Mouse (Mus musculus) liver, adult 2 months (tissue): ENCODE data around the gene Ddx39. TPM values are rescaled to one million over a fixed set of nuclear protein-coding genes. Genes with fewer than 3 reads are reported as not detected.
A peak's percentile ranks its signal among the peaks of the same experiment; 100 is the strongest.

ENCODE experiments used
- DNase-seq: peaks from one replicate; pipeline ENCODE4 v3.0.0-alpha.2; 2011; ENCODE audit warnings: low read depth, low spot score; ENCODE audit errors: extremely low read depth
- H3K27ac ChIP-seq: fragments of 200-500 bp; replicated peaks from 2 replicates; pipeline ENCODE4 v1.5.1; 2012; ENCODE audit warnings: low read depth, mild to moderate bottlenecking, control low read depth, inconsistent platforms, low read length; ENCODE audit not compliant: insufficient read depth
- H3K27me3 ChIP-seq: fragments of 200-500 bp; 2 replicates; pipeline ENCODE4 v1.6.1; 2012; ENCODE audit warnings: mild to moderate bottlenecking, moderate library complexity, low read length, inconsistent platforms; ENCODE audit not compliant: control insufficient read depth, insufficient read depth
- H3K36me3 ChIP-seq: fragments of 200-500 bp; 2 replicates; pipeline ENCODE4 v1.6.1; 2012; ENCODE audit warnings: low read length, inconsistent platforms; ENCODE audit not compliant: control insufficient read depth, insufficient read depth
- H3K4me1 ChIP-seq: fragments of 200-500 bp; 2 replicates; pipeline ENCODE4 v1.6.1; 2011; ENCODE audit warnings: low read length; ENCODE audit not compliant: control insufficient read depth, insufficient read depth
- H3K4me3 ChIP-seq: fragments of 200-500 bp; 2 replicates; pipeline ENCODE4 v1.5.1; 2011; ENCODE audit warnings: low read depth, mild to moderate bottlenecking, control low read depth, low read length, moderate library complexity; ENCODE audit not compliant: insufficient read depth
- H3K79me2 ChIP-seq: fragments of 200-500 bp; 2 replicates; pipeline ENCODE4 v1.6.1; 2012; ENCODE audit warnings: inconsistent platforms, mild to moderate bottlenecking, low read length, moderate library complexity; ENCODE audit not compliant: control insufficient read depth, insufficient read depth
- H3K9ac ChIP-seq: fragments of 200-500 bp; 2 replicates; pipeline ENCODE4 v1.6.1; 2012; ENCODE audit warnings: low read depth, mild to moderate bottlenecking, control low read depth, inconsistent platforms, low read length
- CTCF ChIP-seq: fragments of 200-500 bp; IDR thresholded peaks from 2 replicates; pipeline ENCODE4 v1.5.1; 2011; ENCODE audit warnings: low read depth, low read length, control low read depth
- POLR2A ChIP-seq: fragments of 200-500 bp; IDR thresholded peaks from 2 replicates; pipeline ENCODE4 v1.6.1; 2011; ENCODE audit warnings: low read length, control low read depth; ENCODE audit not compliant: insufficient read depth; ENCODE audit errors: extremely low read depth
- WGBS: fragments of 180-500 bp; shearing (Covaris S2); methylation state at CpG from one replicate; pipeline ENCODE4 v1.1.7; 2018; 5-methylcytosine and 5-hydroxymethylcytosine counted together
- polyA plus RNA-seq: library from polyadenylated mRNA; depleted of rRNA; stranded (reverse); fragments of >200 nt; gene quantifications from 2 replicates; pipeline ENCODE4 v1.2.3, GENCODE M21; 2012
- total RNA-seq: library from RNA; depleted of rRNA; stranded (reverse); fragments of >200 nt; gene quantifications from 2 replicates; pipeline ENCODE4 v1.2.3, GENCODE M21; 2014

The Ddx39 gene
- total and polyA plus RNA-seq, 2 experiments: 13.5 to 17.2 TPM

DNA sequence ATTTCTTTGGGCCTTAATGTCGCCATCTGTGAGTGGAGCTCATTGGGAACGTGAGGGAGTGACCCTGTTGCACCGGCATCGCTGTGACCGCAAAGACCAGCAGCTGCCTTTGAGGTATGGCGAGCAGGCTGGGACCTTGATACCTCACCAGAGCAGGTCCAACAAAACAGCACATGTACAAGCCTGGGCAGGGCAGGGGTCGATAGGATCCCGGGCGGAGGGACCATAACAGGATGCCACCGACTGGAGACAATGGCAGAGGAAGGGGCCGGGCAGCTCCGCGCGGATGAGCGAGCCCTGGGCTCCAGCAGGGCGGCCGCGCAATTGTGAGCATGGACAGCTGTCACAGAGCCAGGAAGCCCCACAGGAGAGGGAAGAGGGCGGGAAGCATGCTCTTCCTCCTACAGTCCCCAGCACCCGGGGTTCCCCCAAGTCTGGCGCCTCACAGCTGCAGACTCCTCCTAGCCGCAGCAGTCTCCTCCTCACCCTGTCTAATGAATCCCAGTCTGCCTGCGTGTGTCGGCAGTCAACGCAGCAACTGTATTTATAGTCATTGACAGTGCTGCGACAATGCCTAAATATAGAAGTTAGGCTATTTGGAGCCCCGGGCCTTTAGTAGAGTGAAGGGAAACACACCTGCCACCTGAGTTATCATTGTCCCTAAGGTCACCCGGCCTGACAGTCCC, 32.8 kb downstream of the Ddx39 start:
- WGBS: 5% methylated on average over 28 of the region's 28 CpGs
- peak; percentile 40 for DNase-seq
- peak overlapping the region; percentile 30 for H3K9ac ChIP-seq
- H3K27ac ChIP-seq: peak overlapping the region; percentile 69
- H3K36me3 ChIP-seq: no peaks in the 10 kb centered on the region
- no peaks in the 10 kb centered on the region for H3K4me1 ChIP-seq
- no peak for TF ChIP-seq CTCF
- no peak for TF ChIP-seq POLR2A
- no peaks in the 10 kb centered on the region for H3K27me3 ChIP-seq
- H3K4me3 ChIP-seq: peak overlapping the region; percentile 19; the same call in 1 of the 2 replicates
- H3K79me2 ChIP-seq: no peaks in the 10 kb centered on the region

DNA sequence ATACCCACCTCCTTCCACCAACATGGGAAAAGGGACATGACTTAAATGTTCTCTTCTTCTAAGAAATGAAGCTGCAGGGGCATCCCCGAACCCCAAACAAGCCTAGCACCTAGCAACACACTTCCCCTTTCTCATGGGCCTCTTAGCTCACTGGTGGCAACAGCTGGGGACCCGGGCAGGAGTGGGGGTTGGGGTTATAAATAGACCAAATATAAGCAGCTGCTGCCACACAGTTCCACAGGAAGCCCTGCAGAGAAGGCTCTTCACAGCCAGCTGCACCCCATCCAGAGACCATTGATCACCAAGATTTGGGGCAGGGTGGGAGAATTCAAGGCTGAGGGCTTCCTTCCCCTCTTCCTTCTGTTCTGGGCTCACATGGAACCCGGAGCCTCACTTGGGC, 33.7 kb downstream of the Ddx39 start:
- no peak overlapping the region for H3K9ac ChIP-seq
- WGBS: 45% methylated on average over 3 of the region's 3 CpGs
- TF ChIP-seq POLR2A: no peak
- no peak for TF ChIP-seq CTCF
- no peaks in the 10 kb centered on the region for H3K4me1 ChIP-seq
- no peaks in the 10 kb centered on the region for H3K79me2 ChIP-seq
- no peaks in the 10 kb centered on the region for H3K27me3 ChIP-seq
- DNase-seq: peak; percentile 45
- no peaks in the 10 kb centered on the region for H3K36me3 ChIP-seq
- no peak overlapping the region for H3K4me3 ChIP-seq
- H3K27ac ChIP-seq: peak overlapping the region; percentile 49

DNA sequence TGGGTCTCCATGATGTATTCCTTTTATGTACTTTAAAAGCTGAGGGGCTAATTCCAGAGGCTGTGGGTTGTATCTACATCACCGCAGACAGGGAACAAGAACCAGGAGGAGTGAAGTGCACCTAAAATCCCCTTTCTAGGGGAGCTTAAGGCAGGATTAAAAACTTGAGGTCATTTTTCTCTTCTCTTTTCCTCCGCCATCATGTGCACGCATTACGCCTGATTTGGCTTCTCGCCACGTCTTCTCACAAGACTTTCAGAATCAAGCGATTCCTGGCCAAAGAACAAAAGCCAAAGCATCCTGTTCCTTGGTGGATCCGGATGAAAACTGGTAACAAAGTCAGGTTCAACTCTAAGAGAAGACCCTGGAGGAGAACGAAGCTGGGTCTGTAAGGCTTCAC, 34.3 kb downstream of the Ddx39 start:
- WGBS: 70% methylated on average over 9 of the region's 9 CpGs
- H3K27ac ChIP-seq: peak overlapping the region; percentile 49

DNA sequence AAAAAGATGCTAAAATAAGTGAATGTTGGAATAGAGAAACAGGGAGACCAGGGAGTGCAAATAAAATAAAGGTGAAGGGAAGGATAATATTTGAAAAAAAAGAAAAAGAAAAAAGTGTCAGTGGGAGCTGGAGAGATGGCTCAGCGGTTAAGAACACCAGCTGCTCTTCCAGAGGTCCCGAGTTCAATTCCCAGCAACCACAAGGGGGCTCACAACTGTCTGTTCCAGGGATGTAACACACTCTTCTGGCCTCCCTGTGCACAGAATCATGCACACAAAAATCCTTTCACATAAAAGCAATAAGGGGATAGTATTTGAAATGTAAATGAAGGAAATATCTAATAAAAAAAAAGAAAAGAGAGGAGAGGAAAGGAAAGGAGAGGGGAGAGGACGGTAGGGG, 39.2 kb downstream of the Ddx39 start:
- no peak for DNase-seq
- Histone ChIP-seq H3K4me1 (no peaks in the 10 kb centered on the region), H3K27me3 (no peaks in the 10 kb centered on the region), H3K27ac (no peak overlapping the region), H3K9ac (no peak overlapping the region), H3K36me3 (no peaks in the 10 kb centered on the region), H3K79me2 (no peaks in the 10 kb centered on the region), H3K4me3 (no peak overlapping the region)
- 53% methylated on average over 2 of the region's 3 CpGs for WGBS
- TF ChIP-seq CTCF (no peak), POLR2A (no peak)

More for the DNA sequence above, 34.3 kb downstream of the Ddx39 start:
- Histone ChIP-seq H3K4me3 (no peak overlapping the region), H3K4me1 (no peaks in the 10 kb centered on the region), H3K9ac (no peak overlapping the region), H3K27me3 (no peaks in the 10 kb centered on the region), H3K79me2 (no peaks in the 10 kb centered on the region), H3K36me3 (no peaks in the 10 kb centered on the region)
- DNase-seq: no peak
- TF ChIP-seq CTCF (no peak), POLR2A (no peak)

GRCm38 (mm10) chr8:83756273-83756672, 41.3 kb downstream of the Ddx39 start:
- Histone ChIP-seq H3K4me3 (no peak overlapping the region), H3K4me1 (no peaks in the 10 kb centered on the region), H3K36me3 (no peaks in the 10 kb centered on the region), H3K27ac (no peak overlapping the region), H3K9ac (no peak overlapping the region), H3K79me2 (no peaks in the 10 kb centered on the region), H3K27me3 (no peaks in the 10 kb centered on the region)
- 99% methylated on average over 3 of the region's 3 CpGs for WGBS
- DNase-seq: no peak
- no peak for TF ChIP-seq POLR2A
- no peak for TF ChIP-seq CTCF

GRCm38 (mm10) chr8:83757084-83757607, 42.2 kb downstream of the Ddx39 start:
- Histone ChIP-seq H3K27ac (no peak overlapping the region), H3K36me3 (no peaks in the 10 kb centered on the region), H3K79me2 (no peaks in the 10 kb centered on the region), H3K4me1 (no peaks in the 10 kb centered on the region), H3K4me3 (no peak overlapping the region), H3K9ac (no peak overlapping the region), H3K27me3 (no peaks in the 10 kb centered on the region)
- TF ChIP-seq POLR2A (no peak), CTCF (no peak)
- 69% methylated on average over 6 of the region's 6 CpGs for WGBS
- DNase-seq: no peak
